Mouse (Mus musculus): ENCODE results near the gene Fam32a. TPM values are rescaled to one million over a fixed set of nuclear protein-coding genes. Genes with fewer than 3 reads are reported as not detected.

Fam32a gene
- total RNA-seq (2023) = 62.5 TPM

DNA sequence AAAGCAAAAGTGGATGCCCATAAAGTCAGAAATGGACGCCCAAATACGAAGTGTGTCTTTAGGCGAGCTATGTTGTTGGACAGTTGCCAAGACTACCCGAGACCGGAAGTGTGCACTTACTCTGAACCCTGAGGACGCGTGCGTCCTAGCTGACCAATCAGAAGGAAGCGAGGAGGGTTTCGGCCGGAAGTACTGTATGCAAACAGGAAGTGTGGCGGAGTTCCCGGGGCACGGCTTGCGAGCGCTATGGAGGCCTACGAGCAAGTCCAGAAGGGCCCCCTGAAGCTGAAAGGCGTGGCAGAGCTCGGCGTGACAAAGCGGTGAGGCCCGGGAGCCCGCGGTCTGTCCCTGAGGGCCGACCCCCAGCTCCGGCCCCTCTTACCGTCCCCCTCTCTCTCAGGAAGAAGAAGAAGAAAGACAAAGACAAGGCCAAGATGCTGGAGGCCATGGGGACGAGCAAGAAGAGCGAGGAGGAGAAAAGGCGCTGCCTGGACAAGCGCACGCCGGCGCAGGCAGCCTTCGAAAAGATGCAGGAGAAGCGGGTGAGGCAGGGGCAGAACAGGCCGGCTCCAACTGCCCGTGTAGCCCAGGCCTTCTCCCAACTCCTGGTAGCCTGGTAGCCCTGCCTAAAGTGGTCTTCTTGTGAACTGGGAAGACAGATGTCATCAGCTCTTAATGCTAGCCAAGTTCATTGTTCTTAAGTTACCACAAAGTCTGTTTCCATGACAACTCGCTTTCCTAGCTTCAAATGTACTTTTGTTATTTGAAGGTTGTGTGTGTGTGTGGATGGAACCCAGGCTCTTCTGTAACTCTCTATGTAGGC lies at the start of gene Fam32a:
Gene Fam32a (plus strand): TSS at position 190 of the 823 bp plus-strand sequence.

DNA sequence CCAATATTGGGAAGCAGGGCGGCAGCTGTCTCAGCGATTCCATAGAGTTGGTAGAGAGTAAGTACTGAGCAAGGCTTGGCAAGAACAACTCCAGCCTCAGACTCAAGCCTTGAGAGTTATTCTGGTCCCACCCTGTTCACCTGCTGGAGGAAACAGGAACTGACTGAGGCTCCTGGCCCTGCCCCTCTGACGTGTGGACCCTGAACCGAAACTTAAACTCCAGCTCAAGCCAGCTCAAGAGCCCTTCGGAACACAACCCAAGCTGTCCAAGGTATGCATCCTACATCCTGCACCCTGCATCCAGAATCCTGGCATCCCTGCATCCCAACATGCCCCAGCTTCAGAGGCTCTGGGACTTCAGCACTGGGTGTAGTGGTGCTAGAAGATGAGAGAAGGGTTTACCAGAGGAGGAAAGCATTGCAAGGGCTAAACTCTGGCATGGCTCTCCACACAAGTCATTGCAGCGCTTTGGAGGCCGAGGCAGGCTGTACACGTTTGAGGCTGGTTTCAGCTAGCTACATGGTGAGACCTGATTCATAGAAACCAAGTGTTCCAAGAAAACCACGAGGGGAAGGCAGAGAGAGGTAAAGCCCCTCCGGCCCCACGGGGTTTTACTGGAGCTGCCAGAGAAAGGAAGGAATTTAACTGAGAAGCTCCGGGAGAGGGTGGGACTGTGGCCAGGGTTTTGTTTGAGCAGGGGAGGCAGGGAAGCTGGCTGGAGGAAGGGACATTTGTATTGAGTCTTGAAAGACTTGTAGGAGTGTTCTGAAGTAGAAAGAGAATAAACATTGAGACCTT lies 29.9 kb upstream of the Fam32a start, which contains the start of gene Hsh2d:
Gene Hsh2d (plus strand): TSS at position 222 of the 798 bp plus-strand sequence.

DNA sequence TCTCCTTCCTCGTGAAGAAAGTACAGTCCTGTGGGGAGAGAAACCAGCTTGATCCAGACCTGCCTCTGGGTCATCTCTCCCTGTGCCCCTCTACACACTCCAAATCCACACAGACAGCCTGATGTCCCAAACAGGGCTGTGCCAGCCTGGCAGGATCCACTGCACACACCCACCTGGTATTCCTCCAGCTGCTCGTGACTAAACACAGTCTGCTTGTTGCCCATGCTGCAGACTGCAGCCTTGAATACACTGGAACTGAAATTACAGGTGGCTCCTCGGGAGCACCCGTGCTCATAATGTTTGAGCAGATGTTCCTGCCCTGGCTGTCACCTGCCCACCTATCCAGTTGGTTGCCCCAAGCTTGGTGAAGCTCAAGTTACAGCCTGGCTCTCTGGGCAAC lies 6.8 kb upstream of the Fam32a start, which contains the start of gene Cib3:
Gene Cib3 (minus strand): TSS at position 87 of the 400 bp plus-strand sequence.

DNA sequence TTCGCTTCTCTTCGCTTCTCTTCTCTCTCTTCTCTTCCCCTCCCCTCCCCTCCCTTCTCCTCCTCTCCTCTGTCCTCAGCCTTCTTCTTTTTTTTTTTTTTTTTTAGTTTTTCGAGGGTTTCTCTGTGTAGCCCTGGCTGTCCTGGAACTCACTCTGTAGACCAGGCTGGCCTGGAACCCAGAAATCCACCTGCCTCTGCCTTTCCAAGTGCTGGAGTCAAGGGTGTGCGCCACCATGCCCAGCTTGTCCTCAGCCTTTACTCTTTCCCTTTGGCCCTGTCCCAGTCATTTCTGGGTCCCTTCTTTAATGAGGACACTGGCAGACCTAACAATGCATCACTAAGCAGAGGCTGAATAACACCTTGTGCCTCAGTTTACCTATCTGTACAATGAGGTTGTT lies 6.0 kb upstream of the Fam32a start, which contains the start of gene Gm11034:
Gene Gm11034 (minus strand): TSS at position 101 of the 400 bp plus-strand sequence.

DNA sequence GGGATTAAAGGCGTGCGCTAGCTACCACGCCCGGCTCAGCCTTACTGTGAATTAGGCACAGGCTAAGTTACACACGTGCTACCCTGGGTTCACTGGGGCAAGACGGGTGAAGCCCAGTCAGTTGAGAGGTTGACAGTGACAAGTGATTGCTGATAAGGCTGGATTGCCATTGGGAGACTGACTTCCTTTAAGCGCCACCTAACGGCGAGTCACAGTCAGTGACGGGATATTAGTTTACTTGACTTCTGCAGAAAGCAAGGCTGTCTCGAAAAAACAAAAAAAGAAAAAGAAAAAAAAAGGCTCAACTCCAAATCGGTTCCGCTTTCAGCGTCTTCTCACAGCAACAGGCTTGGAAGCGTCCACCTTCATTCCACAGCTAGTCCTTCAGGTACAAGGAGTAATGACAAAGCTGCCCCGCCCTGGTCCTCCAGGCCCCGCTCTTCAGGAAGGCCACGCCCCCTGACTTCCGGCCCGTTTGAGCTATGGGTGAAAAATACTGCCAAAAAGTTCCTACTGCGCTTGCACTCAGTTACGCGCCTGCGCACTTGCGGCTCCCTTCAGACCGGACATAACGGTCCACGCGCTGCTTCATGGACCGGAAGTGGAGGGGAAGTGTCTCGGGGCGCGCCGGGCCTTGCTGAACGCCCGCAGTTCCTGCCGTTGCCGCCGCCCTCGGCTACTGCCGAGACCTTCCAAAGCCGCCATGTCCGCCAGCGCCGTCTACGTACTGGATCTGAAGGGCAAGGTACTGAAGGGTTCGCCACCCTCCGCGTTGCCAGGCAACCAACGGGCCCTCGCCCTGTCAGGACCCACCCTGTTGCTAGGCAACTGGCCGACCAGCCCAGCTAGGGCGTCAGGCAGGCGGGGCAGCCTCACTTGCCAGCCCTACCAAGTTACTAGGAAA lies 20.2 kb downstream of the Fam32a start, which contains the start of gene Ap1m1:
Gene Ap1m1 (plus strand): TSS at position 520 of the 904 bp plus-strand sequence.

Other genes with a start within 250 kb of the Fam32a start
- gene Cyp4f18, start 210.1 kb upstream of the Fam32a start, total RNA-seq (2023) = 7.0 TPM
- not detected for gene Olfr372, start 178.5 kb upstream of the Fam32a start, total RNA-seq (2023)
- 0.21 TPM for gene Olfr373, start 136.6 kb upstream of the Fam32a start, total RNA-seq (2023)
- 0.15 TPM for gene Olfr374, start 112.7 kb upstream of the Fam32a start, total RNA-seq (2023)
- gene Tpm4, start 84.8 kb upstream of the Fam32a start, total RNA-seq (2023) = 154 TPM
- 156 TPM for gene Rab8a, start 58.5 kb upstream of the Fam32a start, total RNA-seq (2023)
- gene Hsh2d, start 30.1 kb upstream of the Fam32a start, total RNA-seq (2023) = 13.7 TPM
- not detected for gene Cib3, start 6.9 kb upstream of the Fam32a start, total RNA-seq (2023)
- not detected for gene Gm11034, start 6.1 kb upstream of the Fam32a start, total RNA-seq (2023)
- gene Ap1m1, start 20.3 kb downstream of the Fam32a start, total RNA-seq (2023) = 130 TPM
- gene Gm10282, start 85.5 kb downstream of the Fam32a start, total RNA-seq (2023) = 16.9 TPM
- 2,143 TPM for gene Klf2, start 99.3 kb downstream of the Fam32a start, total RNA-seq (2023)
- gene Eps15l1, start 201.7 kb downstream of the Fam32a start, total RNA-seq (2023) = 107 TPM
- gene Calr3, start 224.1 kb downstream of the Fam32a start, total RNA-seq (2023) = not detected
- 4.3 TPM for gene 1700030K09Rik, start 224.2 kb downstream of the Fam32a start, total RNA-seq (2023)

Measured in CD4-positive naive resting alpha-beta T cell, adult 57 days (primary cell).